Mouse (Mus musculus) fat pad, adult 2 months (tissue): Measurements from ENCODE around the gene Tbc1d1.
"Not testable (repeated sequence)": the region's sequence is repeated elsewhere in the genome, so short reads cannot be mapped to it uniquely, and the experiment has no call there.

Experiments used
- DNase-seq: peaks from one replicate; pipeline ENCODE4 v3.0.0-alpha.2; 2011; ENCODE audit warnings: low read depth, low spot score; ENCODE audit errors: extremely low read depth

Tbc1d1 gene

DNA sequence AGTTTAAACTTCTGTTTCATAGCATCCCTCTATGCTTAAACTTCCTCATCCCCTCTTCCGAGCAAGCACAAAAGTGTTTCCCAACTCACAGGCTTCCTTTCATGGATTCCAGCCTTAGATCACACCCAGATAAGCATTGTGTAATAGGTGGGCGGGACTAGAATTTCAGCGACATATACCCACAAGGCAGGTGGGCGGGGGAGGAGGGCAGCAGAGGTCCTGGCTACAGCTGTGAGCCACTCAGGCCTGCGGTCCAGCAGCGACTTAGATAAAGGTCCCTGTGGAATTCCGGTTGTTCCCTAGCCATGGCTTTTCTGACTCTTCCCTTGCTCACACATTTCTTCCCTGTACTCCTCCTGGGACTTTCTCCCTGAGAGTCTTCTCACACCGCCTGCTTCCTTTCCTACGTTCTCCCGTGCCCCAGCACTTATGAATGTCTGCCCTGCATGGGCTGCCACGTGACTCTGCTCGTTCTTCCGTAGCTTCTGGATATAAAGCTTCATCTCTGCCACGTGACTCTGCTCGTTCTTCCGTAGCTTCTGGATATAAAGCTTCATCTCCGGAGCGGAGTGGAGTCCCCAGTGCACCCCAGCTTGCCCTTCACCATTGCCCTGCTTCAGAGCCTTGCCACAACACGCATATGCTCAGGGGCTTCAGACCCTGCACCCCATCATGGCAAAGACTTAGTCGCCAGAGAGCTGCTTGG is 142.4 kb downstream of the Tbc1d1 start:
- peak; percentile 77 for DNase-seq

DNA sequence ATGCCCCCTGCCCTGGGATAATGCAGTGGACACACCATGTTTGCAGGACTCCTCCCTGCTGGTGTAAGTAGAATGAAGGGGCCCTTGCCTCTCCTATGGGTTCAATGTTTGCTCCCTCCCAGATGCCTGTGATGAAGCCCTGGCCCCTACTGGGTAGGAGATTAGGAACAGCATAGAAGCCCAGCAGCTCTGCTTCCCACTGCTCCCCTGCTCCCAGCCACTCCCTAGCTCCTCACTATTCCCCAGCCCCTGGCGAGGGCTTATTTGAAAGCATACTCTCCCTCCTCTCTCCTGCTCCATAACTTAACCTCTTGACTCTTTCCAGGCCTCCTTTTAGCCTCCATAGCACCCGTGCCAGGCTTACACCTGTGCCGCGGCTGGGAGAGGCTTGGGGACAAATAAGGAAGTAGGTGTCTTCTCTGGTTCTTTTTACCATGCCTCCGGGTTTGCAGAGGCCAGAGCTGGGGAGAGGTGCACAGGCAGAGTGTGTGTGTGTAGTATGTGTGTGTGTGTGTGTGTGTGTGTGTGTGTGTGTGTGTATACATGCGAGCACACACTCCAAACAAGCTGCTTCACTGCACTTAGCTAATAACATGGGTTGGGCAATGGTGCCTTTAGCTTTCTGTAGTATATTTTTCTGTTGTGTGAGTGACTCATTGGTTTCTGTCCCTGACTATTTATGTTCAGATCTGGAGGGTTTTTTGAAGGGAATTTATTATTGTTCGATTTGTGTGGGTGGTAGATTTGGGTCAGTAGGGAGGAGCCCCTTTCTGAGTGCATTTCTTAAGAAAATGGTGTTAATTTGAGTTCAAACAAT is 143.6 kb downstream of the Tbc1d1 start:
- no peak for DNase-seq

DNA sequence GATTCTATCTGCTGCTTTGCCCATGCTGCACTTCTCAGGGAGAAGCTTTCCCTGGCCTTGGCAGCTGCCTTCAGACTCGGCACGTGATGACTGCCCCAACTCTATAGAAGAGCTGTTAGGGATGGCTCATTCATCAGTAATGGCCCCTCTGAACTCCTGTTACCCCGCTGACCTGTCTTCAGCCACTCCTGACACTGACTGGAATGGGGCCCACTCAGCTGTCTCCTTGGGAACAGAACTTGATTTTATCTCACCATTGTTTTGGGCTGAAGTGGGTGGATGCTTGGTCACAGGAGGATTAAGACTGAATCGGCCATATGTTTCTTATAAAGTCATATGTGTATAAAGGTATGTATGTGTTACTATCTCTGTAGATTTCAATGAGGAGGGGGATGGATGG is 145.1 kb downstream of the Tbc1d1 start:
- no peak for DNase-seq

DNA sequence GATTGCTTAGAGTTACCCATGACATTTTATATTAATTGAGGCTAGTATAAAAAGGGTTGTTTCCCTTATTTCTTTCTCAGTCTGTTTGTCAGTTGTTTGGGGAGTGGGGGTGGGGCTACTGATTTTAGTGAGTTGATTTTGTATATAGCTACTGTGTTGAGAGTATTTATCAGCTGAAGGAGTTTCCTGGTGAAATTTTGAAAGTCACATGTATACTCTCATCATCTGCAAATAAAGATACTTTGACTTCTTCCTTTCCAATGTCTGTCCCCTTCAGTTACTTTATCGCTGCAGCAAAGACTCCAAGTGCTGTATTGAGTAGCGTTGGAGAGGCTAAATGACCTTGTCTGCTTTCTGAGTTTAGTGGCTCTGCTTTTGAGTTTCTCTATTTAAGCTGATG is 151.2 kb downstream of the Tbc1d1 start:
- DNase-seq: no peak

DNA sequence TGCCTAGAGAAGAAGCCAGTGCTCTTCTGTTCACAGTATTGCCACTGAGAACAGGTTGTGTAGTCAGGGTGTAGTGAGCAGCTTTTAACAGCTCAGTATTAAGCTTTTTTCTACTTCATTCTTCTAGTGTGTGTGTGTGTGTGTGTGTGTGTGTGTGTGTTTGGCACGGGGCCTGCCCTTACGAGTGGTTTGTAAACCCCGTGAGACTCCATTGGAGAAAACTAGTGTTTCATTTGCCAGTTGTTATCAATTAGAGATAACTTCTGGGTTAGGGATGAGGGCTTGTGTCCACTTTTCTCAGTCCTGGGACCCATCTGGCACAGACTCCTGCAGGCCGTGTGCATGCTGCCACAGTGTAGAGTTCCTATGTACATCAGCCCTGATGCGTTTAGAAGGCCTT is 156.2 kb downstream of the Tbc1d1 start:
- DNase-seq: no peak

DNA sequence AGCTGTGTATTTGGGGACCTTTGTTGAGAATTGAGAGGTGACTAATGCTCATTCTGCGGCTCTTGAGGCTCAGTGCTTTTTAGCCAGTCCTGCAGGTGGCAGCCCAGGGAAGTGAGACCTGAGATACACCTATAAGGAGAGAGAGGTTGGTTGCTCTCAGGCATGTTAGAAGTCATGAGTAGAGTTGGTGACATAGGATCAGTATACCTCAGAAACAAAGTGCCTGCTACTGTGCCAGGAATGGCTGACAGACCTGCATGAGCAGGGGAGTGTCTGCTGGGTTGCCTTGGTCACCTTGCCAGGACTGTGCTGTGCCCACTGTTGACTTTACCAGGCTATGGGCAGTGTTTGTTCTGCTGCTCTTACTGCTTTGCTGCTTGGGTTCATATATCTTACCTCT is 157.4 kb downstream of the Tbc1d1 start:
- no peak for DNase-seq

DNA sequence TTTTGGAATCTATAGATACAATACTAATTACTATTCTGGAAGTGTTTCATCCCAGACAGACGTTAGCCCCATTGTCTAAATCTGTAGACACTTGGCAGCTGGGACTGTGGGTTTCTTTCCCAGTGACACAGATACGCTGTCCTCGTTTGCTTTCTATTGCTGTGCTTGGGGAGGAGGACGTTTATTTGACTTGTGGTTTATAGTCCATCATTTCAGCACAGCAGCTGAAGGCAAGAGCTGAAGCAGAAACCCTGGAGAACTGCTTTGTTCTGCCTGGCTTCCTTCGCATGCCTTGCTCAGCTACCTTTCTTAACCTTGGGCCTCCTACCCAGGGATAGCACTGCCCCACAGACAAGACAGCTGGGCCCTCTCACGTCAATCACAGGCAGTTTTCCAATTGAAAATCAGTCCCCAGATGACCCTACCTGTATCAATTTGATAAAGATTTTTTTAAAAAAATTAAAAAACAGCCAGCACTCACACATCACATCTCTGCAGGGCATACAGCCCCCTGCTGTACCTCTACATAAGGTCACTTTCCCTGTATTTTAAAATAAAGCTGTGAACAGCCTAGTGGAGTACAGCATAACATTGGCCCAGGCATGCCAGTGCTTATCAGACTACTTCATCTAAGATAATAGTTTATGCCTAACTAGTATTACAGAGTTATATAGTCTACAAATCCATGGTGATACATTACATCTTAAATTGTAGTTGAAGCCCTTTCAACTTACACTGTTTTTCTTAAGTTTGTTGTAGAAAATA is 158.4 kb downstream of the Tbc1d1 start:
- no peak for DNase-seq

DNA sequence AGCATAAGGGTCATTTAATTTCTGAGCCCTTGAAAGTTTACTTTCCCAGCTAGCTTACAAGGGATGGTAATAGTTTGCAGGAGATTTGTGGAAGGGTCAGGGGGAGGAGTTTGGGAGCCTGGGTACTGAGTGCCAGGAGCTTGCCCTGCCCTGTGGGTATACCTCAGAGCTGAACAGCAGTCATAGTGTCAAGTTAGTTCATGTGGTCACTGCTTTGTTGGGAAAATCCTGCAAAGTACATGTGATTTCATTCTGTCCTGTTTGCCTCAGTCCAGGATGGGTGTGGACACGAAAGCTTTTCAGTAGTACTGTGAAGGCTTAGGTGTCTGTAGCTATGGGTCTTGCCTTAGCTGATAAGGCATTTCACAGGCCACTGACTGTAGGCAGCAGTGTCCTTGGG is 159.0 kb downstream of the Tbc1d1 start:
- DNase-seq: no peak

DNA sequence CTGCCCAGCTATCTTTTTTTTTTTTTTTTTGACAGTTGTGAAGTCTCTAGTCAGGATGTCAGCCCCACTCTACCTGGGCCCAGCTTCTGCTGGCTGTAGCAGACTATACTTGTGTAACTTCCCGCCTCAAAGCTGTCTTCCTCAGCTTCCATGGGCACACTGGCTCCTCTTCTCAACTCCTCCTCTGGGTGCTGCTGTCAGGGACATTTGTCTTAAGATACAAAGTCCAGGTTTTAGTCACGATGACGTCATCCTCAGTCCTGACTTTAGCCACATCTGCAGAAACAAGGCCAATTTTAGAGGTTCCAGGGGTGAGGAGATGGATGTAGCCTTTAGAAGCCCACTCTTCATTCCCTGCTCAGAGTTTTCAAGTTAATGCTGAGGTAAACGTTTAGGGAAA is 167.2 kb downstream of the Tbc1d1 start:
- no peak for DNase-seq

DNA sequence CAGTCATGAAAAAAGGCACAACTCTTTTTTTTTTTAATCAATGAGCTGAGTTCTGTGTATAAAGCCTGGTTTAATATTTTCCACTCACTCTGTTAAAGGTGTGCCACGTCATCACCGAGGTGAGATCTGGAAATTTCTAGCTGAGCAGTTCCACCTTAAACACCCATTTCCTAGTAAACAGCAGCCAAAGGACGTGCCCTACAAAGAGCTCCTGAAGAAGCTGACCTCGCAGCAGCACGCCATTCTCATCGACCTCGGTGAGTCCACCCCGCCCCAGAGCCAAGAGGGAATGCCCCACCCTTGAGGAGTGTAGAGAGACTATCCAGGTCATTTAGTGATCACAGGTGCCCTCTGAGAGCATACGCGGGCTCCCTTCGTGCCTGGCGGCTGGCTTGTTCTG is 168.2 kb downstream of the Tbc1d1 start:
- DNase-seq: no peak

DNA sequence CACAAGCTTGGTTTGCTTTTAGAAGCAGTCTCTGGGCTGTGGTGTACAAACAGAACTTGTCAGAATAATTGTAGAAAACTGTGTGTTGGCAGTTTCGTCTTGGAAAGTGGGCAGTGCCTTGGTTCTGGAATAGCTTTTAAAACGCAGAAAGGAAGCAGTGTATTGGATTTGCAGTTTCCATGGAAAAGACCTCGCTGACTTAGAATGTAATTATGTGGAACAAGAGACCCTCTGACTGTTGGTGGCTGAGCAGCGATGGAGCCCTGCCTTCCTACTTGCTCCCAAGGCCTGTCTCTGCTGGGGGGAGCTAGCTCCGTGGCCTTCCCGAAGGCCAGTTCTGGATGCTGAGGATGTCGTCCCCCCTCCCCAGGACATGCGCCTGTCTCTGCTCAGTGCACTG is 168.8 kb downstream of the Tbc1d1 start:
- no peak for DNase-seq

DNA sequence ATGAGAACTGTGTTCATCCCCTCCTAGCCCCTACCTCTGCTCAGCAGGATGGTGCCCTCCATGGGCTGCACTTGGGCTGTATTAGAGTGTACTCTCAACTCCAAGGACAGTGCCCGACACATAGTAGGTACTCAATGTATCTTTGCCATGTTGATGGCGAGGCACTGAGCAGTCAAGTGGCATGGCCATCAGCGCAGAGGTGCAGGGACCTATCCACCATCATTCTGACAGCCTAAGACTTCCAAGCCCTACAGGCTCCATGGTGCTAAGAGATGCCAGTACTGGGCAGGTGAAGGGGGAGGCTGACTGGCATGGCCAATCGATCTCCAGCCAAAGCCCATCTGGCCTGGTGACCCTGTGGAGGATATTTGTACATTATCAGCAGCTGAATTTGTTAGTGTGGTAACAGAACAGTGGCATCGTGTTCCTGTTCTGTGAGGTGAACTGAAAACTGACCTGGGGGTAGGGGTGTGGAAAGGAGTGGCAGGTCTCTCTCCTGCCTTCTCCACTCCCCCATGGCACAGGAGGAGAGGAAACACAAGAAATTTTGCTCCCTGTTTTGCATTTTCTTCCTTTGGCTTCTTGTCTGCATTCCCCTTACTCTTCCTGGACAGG is 169.7 kb downstream of the Tbc1d1 start:
- DNase-seq: no peak

DNA sequence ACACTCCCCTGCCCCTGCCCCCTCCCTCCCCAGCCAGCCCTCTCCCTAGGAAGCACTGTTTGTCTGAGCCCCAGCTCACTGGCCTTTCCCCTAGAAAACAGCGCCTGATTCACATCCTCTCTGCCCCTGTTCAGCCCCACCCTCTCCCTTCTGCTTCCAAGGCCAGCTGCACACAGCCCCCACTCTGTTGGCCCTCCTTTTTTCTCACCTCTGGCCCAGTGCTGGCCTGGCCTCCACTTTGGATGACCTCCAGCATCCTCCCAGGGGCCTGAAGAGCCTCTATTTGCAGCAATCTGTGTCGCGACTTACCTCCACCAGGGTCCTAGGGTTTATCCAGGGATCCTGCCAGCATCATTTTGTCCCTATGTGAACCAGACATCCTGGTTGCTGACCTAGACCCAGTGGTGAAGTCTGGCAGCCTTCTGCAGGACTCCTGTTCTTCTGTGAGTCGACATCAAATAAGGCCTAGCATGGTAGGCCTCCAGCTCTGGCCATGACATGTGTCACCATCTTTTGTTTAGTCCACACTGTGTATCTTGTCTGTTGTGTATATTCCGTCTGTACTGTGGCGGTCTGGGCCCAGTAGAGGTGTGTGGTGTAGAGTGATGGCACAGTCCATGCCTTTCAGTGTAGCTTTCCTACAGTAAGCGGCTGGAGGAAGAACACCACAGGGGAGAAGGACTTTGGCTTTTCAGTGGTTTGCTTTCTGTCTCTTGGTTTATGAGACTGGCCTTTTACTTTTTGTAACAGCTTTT is 170.5 kb downstream of the Tbc1d1 start:
- DNase-seq: no peak

DNA sequence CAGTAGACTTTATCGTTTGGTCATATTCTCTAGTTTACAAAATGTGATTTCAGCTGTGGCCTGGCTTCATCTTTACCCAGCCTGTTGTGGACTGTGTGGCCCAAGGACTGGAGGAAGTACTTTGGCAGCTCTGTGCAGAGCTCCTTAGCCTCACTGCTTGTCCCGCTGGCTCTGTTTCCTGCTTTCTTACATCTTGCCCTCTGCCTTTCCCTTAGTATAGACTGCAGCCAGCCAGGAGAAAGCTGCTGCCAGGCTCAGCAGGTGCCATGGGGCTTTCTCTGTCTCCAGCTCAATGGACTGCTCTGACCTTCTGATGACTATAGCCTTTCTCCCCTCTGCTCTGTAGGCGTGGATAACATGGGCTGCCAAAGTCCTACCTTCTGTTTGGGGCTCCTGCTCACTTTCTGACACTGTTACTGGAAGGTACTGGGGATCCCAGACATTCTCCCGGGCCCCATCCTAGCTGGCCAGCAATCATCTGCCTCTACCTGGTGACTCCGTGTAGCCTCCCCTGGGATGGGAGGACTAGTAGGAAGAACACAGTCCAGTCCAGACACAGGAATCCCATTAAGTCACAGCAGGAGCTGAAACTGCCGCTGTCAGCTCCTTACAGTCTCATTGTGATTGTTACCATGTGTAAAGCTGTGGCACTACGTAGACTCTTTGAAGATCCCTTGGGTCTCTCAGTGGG is 171.3 kb downstream of the Tbc1d1 start:
- DNase-seq: no peak

DNA sequence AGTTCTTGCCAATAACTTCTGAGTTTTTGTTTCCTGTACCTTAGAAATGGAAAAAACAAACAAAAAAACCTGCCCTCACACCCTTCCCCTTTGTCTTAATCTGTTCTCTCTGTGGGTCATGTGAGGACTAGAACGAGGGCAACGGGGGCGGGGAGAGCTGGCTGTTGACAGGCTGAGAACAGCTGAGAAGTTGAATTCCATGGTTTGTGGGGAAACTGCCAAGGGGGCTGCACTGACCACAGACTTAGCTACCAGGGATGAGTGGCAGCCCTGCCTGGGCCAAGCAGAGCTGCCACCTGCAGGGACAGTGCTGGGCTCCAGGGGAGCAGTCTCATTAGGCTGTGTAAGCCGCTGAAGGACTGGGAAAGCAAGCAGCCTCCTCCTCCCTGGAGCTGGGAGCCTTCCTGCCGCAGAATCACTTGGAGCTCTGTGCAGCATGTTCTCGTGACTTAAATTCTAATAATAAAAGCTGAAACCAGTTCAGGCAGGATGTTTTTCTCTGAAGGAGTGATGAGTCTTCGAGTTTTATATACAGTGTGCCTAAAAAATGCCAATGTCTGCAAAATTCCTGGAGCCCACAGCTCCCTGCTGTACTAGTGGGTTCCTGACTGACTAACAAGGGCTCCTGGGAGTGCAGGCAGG is 180.8 kb downstream of the Tbc1d1 start:
- no peak for DNase-seq

DNA sequence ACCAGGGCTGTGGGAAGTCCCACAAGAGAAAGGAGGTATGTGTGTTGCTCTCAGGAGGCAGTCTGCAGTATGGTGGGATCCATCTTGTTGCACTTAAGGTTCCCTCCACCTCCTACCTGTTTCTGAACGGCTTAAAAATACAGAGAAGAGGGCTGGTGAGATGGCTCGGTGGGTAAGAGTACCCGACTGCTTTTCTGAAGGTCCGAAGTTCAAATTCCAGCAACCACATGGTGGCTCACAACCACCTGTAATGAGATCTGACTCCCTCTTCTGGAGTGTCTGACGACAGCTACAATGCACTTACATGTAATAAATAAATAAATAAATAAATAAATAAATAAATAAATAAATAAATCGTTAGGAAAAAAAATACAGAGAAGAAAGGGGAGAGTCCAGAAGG is 182.7 kb downstream of the Tbc1d1 start:
- not testable (repeated sequence) for DNase-seq

DNA sequence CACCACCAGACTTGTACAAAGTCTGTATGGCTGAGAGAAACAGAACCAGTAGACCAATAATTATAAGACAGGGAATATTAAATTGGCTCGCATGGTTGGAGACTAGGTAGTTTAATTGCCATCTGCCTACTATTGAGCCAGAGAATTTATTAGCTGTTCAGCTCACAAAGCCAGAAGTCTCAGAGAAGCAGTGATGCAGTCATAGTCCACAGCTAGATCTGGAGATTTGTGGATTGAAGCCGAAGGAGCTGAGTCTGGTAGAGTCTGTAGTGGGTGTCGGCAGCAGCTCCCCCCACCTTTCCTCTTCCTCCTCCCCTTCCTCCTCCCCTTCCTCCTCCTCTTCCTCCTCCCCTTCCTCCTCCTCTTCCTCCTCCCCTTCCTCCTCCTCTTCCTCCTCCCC is 184.3 kb downstream of the Tbc1d1 start:
- DNase-seq: no peak

DNA sequence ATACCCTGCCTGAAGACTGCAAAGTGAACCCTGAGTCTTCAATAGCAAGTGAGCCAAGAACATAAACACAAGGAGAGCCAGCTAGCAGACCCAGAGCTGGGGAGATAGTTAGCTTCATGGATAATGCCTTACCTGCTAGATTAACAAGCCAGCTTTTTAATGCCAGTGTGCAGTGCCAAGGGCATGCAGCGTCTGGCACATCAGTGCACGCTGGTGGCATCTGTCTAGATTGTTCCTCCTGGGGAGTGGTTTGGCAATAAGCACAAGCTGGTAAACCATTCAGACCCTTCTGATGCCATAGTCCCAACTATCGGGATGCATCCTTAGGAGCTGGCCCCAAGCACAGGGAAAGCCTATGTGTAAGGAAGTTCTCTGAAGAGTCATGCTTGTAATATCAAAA is 185.6 kb downstream of the Tbc1d1 start:
- no peak for DNase-seq

DNA sequence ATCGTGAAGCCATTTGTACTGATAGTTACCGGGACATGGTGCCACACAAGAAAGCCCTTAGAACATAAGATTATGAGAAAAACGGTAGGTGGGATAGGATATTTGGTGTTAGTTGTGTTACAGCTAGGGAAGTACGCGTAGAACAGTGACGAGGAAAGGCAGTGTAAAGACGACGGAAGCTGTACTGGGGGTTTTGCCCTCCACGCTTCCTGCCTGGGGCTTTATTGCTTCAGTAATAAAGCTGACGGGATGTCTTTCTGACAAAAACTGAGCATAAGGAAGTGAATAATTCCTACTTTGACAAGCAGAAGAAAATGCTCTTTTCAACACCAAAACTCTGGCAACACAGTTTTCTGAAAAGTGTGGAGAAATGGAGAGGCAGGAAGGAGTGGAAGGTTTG is 186.0 kb downstream of the Tbc1d1 start:
- DNase-seq: no peak
